ENCODE assay signal across 8 mouse cellular contexts in the genomic region with DNA sequence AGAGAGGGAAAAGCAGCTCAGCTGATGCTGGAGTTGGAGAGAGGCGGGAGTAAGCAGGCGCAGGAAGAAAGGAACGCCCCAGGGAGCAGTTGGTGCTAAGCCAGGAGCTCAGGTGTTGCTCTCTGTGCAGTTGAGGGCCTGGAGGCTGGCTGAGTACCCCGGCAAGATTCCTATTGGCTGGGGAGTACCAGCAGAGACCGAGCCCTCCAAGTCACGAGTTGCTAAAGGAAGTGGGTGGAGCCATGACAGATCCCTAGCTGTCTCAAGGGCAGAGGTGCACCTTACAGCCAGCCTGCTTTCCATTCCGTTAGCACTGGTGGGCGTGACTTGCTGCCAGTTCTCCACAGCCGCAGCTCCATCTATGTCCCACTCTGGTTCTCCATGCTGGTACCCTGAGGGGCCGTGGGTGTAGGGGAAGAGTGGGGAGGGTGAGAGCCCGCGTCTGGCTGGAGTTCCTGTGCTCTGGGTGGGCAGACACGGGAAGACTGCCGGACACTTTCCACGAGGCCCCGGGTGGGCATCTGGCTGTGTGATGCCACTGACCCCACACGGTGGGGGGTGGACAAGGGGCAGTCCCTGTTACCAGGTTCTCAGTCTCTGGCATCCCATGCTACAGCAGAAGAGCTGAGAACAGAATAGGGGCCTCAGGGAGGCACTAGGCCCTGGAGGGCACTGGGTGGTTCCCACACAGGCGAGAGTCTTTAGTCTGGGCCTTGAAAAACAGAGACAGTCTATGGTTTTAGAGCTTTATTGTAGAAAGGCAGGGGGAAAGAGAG. TPM values are rescaled to one million over a fixed set of nuclear protein-coding genes. Genes with fewer than 3 reads are reported as not detected.
DNase-seq lines count a peak whose midpoint lies in the region; ATAC-seq and TF ChIP-seq lines count a peak whose summit lies in the region.

No protein-coding gene starts in this region.

- no peak for TF ChIP-seq EP300 in liver, embryonic 14.5 days (IDR thresholded peaks at IDR 0.05; ENCODE audit: low read depth)

- 7% methylated on average over 18 of the region's 18 CpGs for WGBS in embryonic facial prominence, embryonic 15.5 days
- 11% methylated on average over 18 of the region's 18 CpGs for WGBS in liver, embryonic 14.5 days (ENCODE audit: insufficient replicate concordance)

- TF ChIP-seq POLR2A in testis, adult 2 months (IDR thresholded peaks at IDR 0.05; ENCODE audit: control insufficient read depth, low read depth, low read length), result no peak

- DNase-seq in testis, postnatal 10 days (ENCODE audit: low spot score), result no peak
- peak; percentile 92 for DNase-seq in induced T-regulatory cell, adult 2 months (ENCODE audit: low read depth)
- DNase-seq in liver, embryonic 14.5 days (ENCODE audit: low read depth in 3 of 3, low spot score in 3 of 3), result peak; percentile 72 to 76 (median 74)
- peak; percentile 47 to 70 for DNase-seq in natural killer cell, adult 2 months (ENCODE audit: low spot score in 2 of 2)
- DNase-seq in cerebellum, adult 11 months, result no peak
- DNase-seq in layer of hippocampus, adult 8-10 months (ENCODE audit: low spot score in 2 of 2), result no peak

- ATAC-seq in embryonic facial prominence, embryonic 15.5 days (ENCODE audit: insufficient number of reproducible peaks, low FRiP score, low TSS enrichment, low read depth), result peak; percentile 89
- ATAC-seq in liver, embryonic 14.5 days (ENCODE audit: insufficient read depth), result peak; percentile 87

- H3K9me3 ChIP-seq in embryonic facial prominence, embryonic 15.5 days (replicated peaks), result no peaks in the 10 kb centered on the region
- no peaks in the 10 kb centered on the region for H3K9me3 ChIP-seq in liver, embryonic 14.5 days (ENCODE audit: control insufficient read depth, low read length)

- no peak overlapping the region for H3K9ac ChIP-seq in embryonic facial prominence, embryonic 15.5 days
- peak overlapping the region; percentile 52 for H3K9ac ChIP-seq in liver, embryonic 14.5 days (replicated peaks)

- H3K4me3 ChIP-seq in testis, adult 2 months (ENCODE audit: control insufficient read depth, low read depth, low read length), result peak overlapping the region; percentile 75
- H3K4me3 ChIP-seq in embryonic facial prominence, embryonic 15.5 days (replicated peaks), result peak overlapping the region; percentile 17
- peak overlapping the region; percentile 3 to 50 for H3K4me3 ChIP-seq in liver, embryonic 14.5 days (ENCODE audit: insufficient read depth in 1 of 2, low read depth in 2 of 2, low read length in 2 of 2)

- peak overlapping the region; percentile 40 for H3K4me2 ChIP-seq in embryonic facial prominence, embryonic 15.5 days (replicated peaks)
- H3K4me2 ChIP-seq in liver, embryonic 14.5 days (ENCODE audit: low read depth), result peak overlapping the region; percentile 83

- H3K4me1 ChIP-seq in testis, adult 2 months (ENCODE audit: control insufficient read depth, insufficient read depth, low read length), result peaks cover 13% of the 10 kb centered on the region
- peaks cover 16% of the 10 kb centered on the region for H3K4me1 ChIP-seq in embryonic facial prominence, embryonic 15.5 days
- peaks cover 21 to 32% of the 10 kb centered on the region in 2 experiments for H3K4me1 ChIP-seq in liver, embryonic 14.5 days (replicated peaks; ENCODE audit: control insufficient read depth in 2 of 2, insufficient read depth in 2 of 2, low read length in 1 of 2)

- H3K27ac ChIP-seq in testis, adult 2 months (ENCODE audit: control insufficient read depth, insufficient read depth, low read depth, low read length), result no peak overlapping the region; the same call in 1 of the 2 replicates
- no peak overlapping the region for H3K27ac ChIP-seq in embryonic facial prominence, embryonic 15.5 days (replicated peaks)
- H3K27ac ChIP-seq in liver, embryonic 14.5 days, result peak overlapping the region; percentile 76

- no peak for TF ChIP-seq CTCF in testis, adult 2 months (IDR thresholded peaks at IDR 0.05; ENCODE audit: control insufficient read depth, insufficient read depth, insufficient replicate concordance, low read depth, low read length)
- no peak for TF ChIP-seq CTCF in liver, embryonic 14.5 days (IDR thresholded peaks at IDR 0.05; ENCODE audit: low read depth)

- no peaks in the 10 kb centered on the region for H3K36me3 ChIP-seq in testis, adult 2 months (ENCODE audit: control insufficient read depth, insufficient read depth, low read length)
- H3K36me3 ChIP-seq in embryonic facial prominence, embryonic 15.5 days, result no peaks in the 10 kb centered on the region
- no peaks in the 10 kb centered on the region for H3K36me3 ChIP-seq in liver, embryonic 14.5 days (replicated peaks; ENCODE audit: control insufficient read depth, insufficient read depth, low read depth)

- no peaks in the 10 kb centered on the region for H3K27me3 ChIP-seq in testis, adult 2 months (ENCODE audit: control insufficient read depth, insufficient read depth, low read length)
- 0 out of 2 replicates have a peak, but pooled peaks cover 2% of the 10 kb centered on the region for H3K27me3 ChIP-seq in embryonic facial prominence, embryonic 15.5 days
- no peaks in the 10 kb centered on the region for H3K27me3 ChIP-seq in liver, embryonic 14.5 days (ENCODE audit: control insufficient read depth, insufficient read depth, low read length)

RNA-seq across cellular contexts. Expression of a gene that starts 6.9 kb away (rescaled TPM):
- 0.31 and 0.54 TPM in 2 replicates for polyA plus RNA-seq in testis, adult 2 months (2012; rRNA removed)
- 3.1 and 7.8 TPM in 2 replicates for polyA plus RNA-seq in embryonic facial prominence, embryonic 15.5 days (2015; fragmentation: Nextera tagmentation; extraction: Ambion mirVana)
- polyA plus RNA-seq in liver, embryonic 14.5 days (2012; rRNA removed), result 0.02 TPM in 1 of 2 replicates, not detected in the other
- 0.06 TPM in 1 of 2 replicates, not detected in the other for polyA plus RNA-seq in liver, embryonic 14.5 days (2014; fragmentation: Nextera tagmentation; extraction: Ambion mirVana)
- total RNA-seq in layer of hippocampus, adult 8-10 months (2022), result 1 to 10 TPM in 3 of 4 experiments, under 1 TPM in 1; 0.91 to 1.6 (median 1.4) TPM

RNA-seq across cellular contexts. Expression of a gene that starts 7.6 kb away (rescaled TPM):
- 0.73 and 1.1 TPM in 2 replicates for polyA plus RNA-seq in testis, adult 2 months (2012; rRNA removed)
- 0.70 and 0.99 TPM in 2 replicates for polyA plus RNA-seq in embryonic facial prominence, embryonic 15.5 days (2015; fragmentation: Nextera tagmentation; extraction: Ambion mirVana)
- polyA plus RNA-seq in liver, embryonic 14.5 days (2012; rRNA removed), result 0.05 and 0.06 TPM in 2 replicates
- polyA plus RNA-seq in liver, embryonic 14.5 days (2014; fragmentation: Nextera tagmentation; extraction: Ambion mirVana), result 0.13 TPM in 1 of 2 replicates, not detected in the other
- 1 to 10 TPM; 1.2 to 1.9 (median 1.6) TPM for total RNA-seq in layer of hippocampus, adult 8-10 months (2022)

RNA-seq across cellular contexts. Expression of a gene that starts 23.2 kb away (rescaled TPM):
- polyA plus RNA-seq in testis, adult 2 months (2012; rRNA removed), result 154 and 171 TPM in 2 replicates
- 65.4 and 69.5 TPM in 2 replicates for polyA plus RNA-seq in embryonic facial prominence, embryonic 15.5 days (2015; fragmentation: Nextera tagmentation; extraction: Ambion mirVana)
- polyA plus RNA-seq in liver, embryonic 14.5 days (2012; rRNA removed), result 20.4 and 21.8 TPM in 2 replicates
- polyA plus RNA-seq in liver, embryonic 14.5 days (2014; fragmentation: Nextera tagmentation; extraction: Ambion mirVana), result 19.7 and 24.5 TPM in 2 replicates
- total RNA-seq in layer of hippocampus, adult 8-10 months (2022), result 10 to 100 TPM; 42.9 to 47.0 (median 45.1) TPM

RNA-seq across cellular contexts. Expression of a gene that starts 28.9 kb away (rescaled TPM):
- 49.9 and 55.6 TPM in 2 replicates for polyA plus RNA-seq in testis, adult 2 months (2012; rRNA removed)
- polyA plus RNA-seq in embryonic facial prominence, embryonic 15.5 days (2015; fragmentation: Nextera tagmentation; extraction: Ambion mirVana), result 8.6 and 9.4 TPM in 2 replicates
- 1.1 and 2.0 TPM in 2 replicates for polyA plus RNA-seq in liver, embryonic 14.5 days (2012; rRNA removed)
- polyA plus RNA-seq in liver, embryonic 14.5 days (2014; fragmentation: Nextera tagmentation; extraction: Ambion mirVana), result 1.3 and 1.8 TPM in 2 replicates
- total RNA-seq in layer of hippocampus, adult 8-10 months (2022), result 100 to 1,000 TPM in 2 of 4 experiments, 10 to 100 TPM in 2; 80.6 to 117 (median 97.4) TPM

RNA-seq across cellular contexts. Expression of a gene that starts 45.6 kb away (rescaled TPM):
- polyA plus RNA-seq in testis, adult 2 months (2012; rRNA removed), result 55.8 and 57.5 TPM in 2 replicates
- 89.9 and 91.4 TPM in 2 replicates for polyA plus RNA-seq in embryonic facial prominence, embryonic 15.5 days (2015; fragmentation: Nextera tagmentation; extraction: Ambion mirVana)
- 32.0 and 32.5 TPM in 2 replicates for polyA plus RNA-seq in liver, embryonic 14.5 days (2012; rRNA removed)
- 15.5 and 17.2 TPM in 2 replicates for polyA plus RNA-seq in liver, embryonic 14.5 days (2014; fragmentation: Nextera tagmentation; extraction: Ambion mirVana)
- total RNA-seq in layer of hippocampus, adult 8-10 months (2022), result 100 to 1,000 TPM; 194 to 222 (median 203) TPM

Comparison
In these comparisons a context has a peak if more than half of its experiments do, and no peak if none do; other contexts are left out.
1. H3K4me3 ChIP-seq: peak in every context shown above with its lines; median percentile 75 in testis, adult 2 months; 26 in liver, embryonic 14.5 days; 17 in embryonic facial prominence, embryonic 15.5 days.
2. DNase-seq: peak in induced T-regulatory cell, adult 2 months (single experiment), liver, embryonic 14.5 days (3 of 3) and natural killer cell, adult 2 months (2 of 2); none in testis, postnatal 10 days (single experiment), cerebellum, adult 11 months (single experiment) and layer of hippocampus, adult 8-10 months (0 of 2).